Mouse (Mus musculus): ENCODE measurements around the gene Myo16.

DNA sequence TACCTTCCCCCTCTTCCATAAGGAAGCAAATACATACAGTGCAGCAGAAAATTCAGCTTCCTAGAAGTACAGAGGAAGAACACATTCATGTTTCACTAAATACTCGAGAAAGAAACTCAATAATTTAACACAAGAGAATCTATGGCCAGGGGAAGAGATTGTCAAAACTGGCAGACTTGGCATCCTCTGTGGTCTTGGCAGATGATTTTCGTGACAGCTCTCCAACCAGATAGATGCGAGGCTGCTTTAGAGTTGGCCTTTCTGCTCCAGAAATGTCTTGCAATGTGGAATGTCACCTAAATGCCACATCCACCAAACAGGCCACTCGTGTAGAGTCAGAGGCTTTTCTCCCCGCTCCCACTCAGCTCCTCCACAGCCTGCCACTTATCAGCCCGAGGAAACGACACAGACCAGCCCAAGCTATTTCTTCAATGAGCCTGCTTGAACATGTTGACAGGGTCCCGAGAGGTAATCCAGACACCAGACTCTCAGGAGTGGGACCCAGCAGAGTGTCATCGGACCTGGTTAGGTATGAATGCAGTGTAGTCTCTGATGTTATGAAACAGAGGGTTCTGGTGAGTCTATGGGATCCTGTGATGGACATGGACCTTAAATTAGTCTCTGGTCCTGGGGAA lies 486.6 kb downstream of the Myo16 start:
- TF ChIP-seq CTCF (IDR thresholded peaks at IDR 0.05; ENCODE audit: control insufficient read depth, insufficient read depth, insufficient replicate concordance, low read depth, low read length) (no peak), POLR2A (IDR thresholded peaks at IDR 0.05; ENCODE audit: control insufficient read depth, low read depth, low read length) (no peak)

Data from testis, adult 2 months (tissue).